Mouse (Mus musculus) thymus, adult 2 months (tissue): ENCODE measurements around the gene P2ry6.
A peak's percentile ranks its signal among the peaks of the same experiment; 100 is the strongest.

Experiments used
- CTCF ChIP-seq: fragments of 200-500 bp; IDR thresholded peaks from 2 replicates; pipeline ENCODE4 v1.5.1; 2012; ENCODE audit warnings: mild to moderate bottlenecking, control low read depth, low read length, moderate library complexity, borderline replicate concordance; ENCODE audit not compliant: control insufficient read depth, poor library complexity, insufficient read depth; ENCODE audit errors: extremely low read depth
- POLR2A ChIP-seq: fragments of 200-500 bp; IDR thresholded peaks from 2 replicates; pipeline ENCODE4 v1.6.1; 2012; ENCODE audit warnings: mild to moderate bottlenecking, low read length, control low read depth, moderate library complexity; ENCODE audit not compliant: control insufficient read depth, poor library complexity, insufficient read depth; ENCODE audit errors: extremely low read depth

GRCm38 (mm10) chr7:101011681-101012367, 37.4 kb upstream of the P2ry6 start:
- TF ChIP-seq POLR2A (0 out of 2 replicates have a peak, but pooled peaks have one; percentile 19), CTCF (no peak)
